Mouse (Mus musculus): ENCODE measurements around the gene Hoxa10.

DNA sequence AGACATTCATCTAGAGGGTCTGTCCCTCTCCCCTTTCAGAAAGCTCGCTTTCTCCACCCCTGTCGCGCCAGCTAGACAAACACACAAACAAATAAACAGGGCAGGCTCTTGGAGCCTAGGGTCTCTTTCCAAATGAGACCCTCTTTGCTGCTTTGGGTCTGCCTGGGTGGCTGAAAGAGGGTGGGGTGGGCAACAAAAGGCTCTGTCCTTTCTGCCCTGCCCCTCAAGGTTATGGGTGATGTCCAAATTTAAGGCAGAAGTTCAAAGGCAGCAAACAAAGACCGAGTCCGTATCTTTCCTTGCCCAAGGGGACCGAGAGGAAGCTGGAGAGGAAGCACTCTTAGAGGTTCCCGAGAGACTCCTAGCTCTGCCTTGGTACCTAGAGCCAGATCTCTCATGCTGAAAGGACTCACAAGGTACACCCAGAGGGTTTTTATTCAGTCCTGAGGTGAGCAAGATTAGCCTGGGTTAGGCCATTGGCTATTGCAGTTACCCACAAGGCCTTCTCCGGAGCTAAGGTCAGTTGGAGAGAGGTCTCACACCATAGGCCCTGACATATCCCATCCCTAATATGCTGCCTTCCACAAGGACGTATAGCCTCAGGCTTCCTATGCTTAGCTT, 457 bp upstream of the Hoxa10 start:
- TF ChIP-seq CTCF (IDR thresholded peaks at IDR 0.05; ENCODE audit: low read depth, low read length), result no peak
- TF ChIP-seq POLR2A (IDR thresholded peaks at IDR 0.05; ENCODE audit: insufficient read depth, low read length), result no peak
- TF ChIP-seq EP300 (IDR thresholded peaks at IDR 0.05; ENCODE audit: insufficient read depth, low read depth, low read length), result no peak

Data from ES-Bruce4 (cell line).